8 mouse cellular contexts compared by ENCODE assay signal in genomic region chr17:45564531-45565084, GRCm38 (mm10). TPM values are rescaled to one million over a fixed set of nuclear protein-coding genes. Genes with fewer than 3 reads are reported as not detected.
DNase-seq lines count a peak whose midpoint lies in the region; ATAC-seq and TF ChIP-seq lines count a peak whose summit lies in the region.

No protein-coding gene starts in this region.

- in situ Hi-C loops in CH12.LX (cut with MboI; ENCODE audit: low pct_ligation_motif_present, low pct_unique_long_range_greater_than_20kb, low sequenced_read_pairs): no loop called here

- no peaks in the 10 kb centered on the region for H3K27me3 ChIP-seq in heart, adult 2 months (ENCODE audit: control insufficient read depth, insufficient read depth, low read length)
- H3K27me3 ChIP-seq in CH12.LX (replicated peaks): no peaks in the 10 kb centered on the region
- H3K27me3 ChIP-seq in forebrain, embryonic 10.5 days (ENCODE audit: poor library complexity, severe bottlenecking): no peaks in the 10 kb centered on the region
- no peaks in the 10 kb centered on the region for H3K27me3 ChIP-seq in limb, embryonic 15.5 days
- no peaks in the 10 kb centered on the region for H3K27me3 ChIP-seq in stomach, embryonic 16.5 days (ENCODE audit: control insufficient read depth, insufficient read depth, low read length)

- no peaks in the 10 kb centered on the region for H3K9me3 ChIP-seq in CH12.LX (replicated peaks; ENCODE audit: low read length)
- no peaks in the 10 kb centered on the region for H3K9me3 ChIP-seq in forebrain, embryonic 10.5 days
- no peaks in the 10 kb centered on the region for H3K9me3 ChIP-seq in limb, embryonic 15.5 days
- no peaks in the 10 kb centered on the region for H3K9me3 ChIP-seq in stomach, embryonic 16.5 days (replicated peaks; ENCODE audit: control insufficient read depth, low read length)

- dilution Hi-C loops in CH12.LX (cut with MboI; ENCODE audit: extremely low pct_ligation_motif_present, extremely low pct_unique_long_range_greater_than_20kb, low sequenced_read_pairs): no loop called here

- no peak; the same call in 1 of the 2 replicates for TF ChIP-seq RAD21 in CH12.LX (IDR thresholded peaks at IDR 0.05; ENCODE audit: low read depth, low read length)

- intact Hi-C loops in heart, adult 2 months (cut with DNase I): loop anchor here (1.0 kb wide), 1 partner anchor 8 kb away; no protein-coding TSS in a partner anchor
- intact Hi-C loops in heart, postnatal 14 days (cut with DNase I): loop anchor here (10.0 kb wide), 1 partner anchor 820 kb away; the partner anchor contains the start of gene Zfp318

- H3K4me3 ChIP-seq in heart, adult 2 months: peak overlapping the region; percentile 99
- H3K4me3 ChIP-seq in CH12.LX (replicated peaks in 1 of 3; ENCODE audit: low read depth in 2 of 3, low read length in 2 of 3, poor library complexity in 1 of 3): peak overlapping the region; percentile 75 to 87 (median 80)
- peak overlapping the region; percentile 92 for H3K4me3 ChIP-seq in forebrain, embryonic 10.5 days
- peak overlapping the region; percentile 94 for H3K4me3 ChIP-seq in limb, embryonic 15.5 days
- peak overlapping the region; percentile 96 for H3K4me3 ChIP-seq in stomach, embryonic 16.5 days (replicated peaks; ENCODE audit: low read length)

- no peak for TF ChIP-seq EP300 in heart, adult 2 months (IDR thresholded peaks at IDR 0.05; ENCODE audit: insufficient read depth, low read depth, low read length)
- no peak for TF ChIP-seq EP300 in CH12.LX (IDR thresholded peaks at IDR 0.05; ENCODE audit: low read length)

- peak overlapping the region; percentile 93 for H3K9ac ChIP-seq in heart, adult 2 months (ENCODE audit: low read depth, low read length)
- peak overlapping the region; percentile 89 for H3K9ac ChIP-seq in CH12.LX (ENCODE audit: insufficient read depth, low read depth)
- peak overlapping the region; percentile 87 for H3K9ac ChIP-seq in limb, embryonic 15.5 days
- peak overlapping the region; percentile 98 for H3K9ac ChIP-seq in stomach, embryonic 16.5 days (ENCODE audit: low read length)

- WGBS in heart, adult 2 months: 22% methylated on average over 17 of the region's 18 CpGs
- WGBS in forebrain, embryonic 10.5 days: 13% methylated on average over 18 of the region's 18 CpGs
- 11% methylated on average over 18 of the region's 18 CpGs for WGBS in limb, embryonic 15.5 days
- 6% methylated on average over 18 of the region's 18 CpGs for WGBS in stomach, embryonic 16.5 days

- H3K36me3 ChIP-seq in heart, adult 2 months (ENCODE audit: control insufficient read depth, insufficient read depth, low read length): peaks cover 9% of the 10 kb centered on the region
- peaks cover 58 to 74% of the 10 kb centered on the region in 2 experiments for H3K36me3 ChIP-seq in CH12.LX (replicated peaks in 1 of 2; ENCODE audit: control insufficient read depth in 1 of 2, insufficient read depth in 1 of 2, low read length in 1 of 2)
- H3K36me3 ChIP-seq in forebrain, embryonic 10.5 days (replicated peaks): peaks cover 47% of the 10 kb centered on the region
- peaks cover 41% of the 10 kb centered on the region for H3K36me3 ChIP-seq in limb, embryonic 15.5 days
- H3K36me3 ChIP-seq in stomach, embryonic 16.5 days (ENCODE audit: control insufficient read depth, insufficient read depth, low read length): peaks cover 26% of the 10 kb centered on the region

- 0 out of 2 replicates have a peak, but pooled peaks have one; percentile 6 for ATAC-seq in limb, embryonic 15.5 days (ENCODE audit: insufficient number of reproducible peaks, low FRiP score, low TSS enrichment, low read depth)
- no peak for ATAC-seq in stomach, embryonic 16.5 days (ENCODE audit: insufficient read depth, low FRiP score)

- peaks cover 3% of the 10 kb centered on the region for H3K4me1 ChIP-seq in heart, adult 2 months (ENCODE audit: control insufficient read depth, insufficient read depth, low read length)
- H3K4me1 ChIP-seq in CH12.LX (ENCODE audit: control insufficient read depth in 1 of 2, insufficient read depth in 2 of 2): peaks cover 43 to 74% of the 10 kb centered on the region in 2 experiments
- H3K4me1 ChIP-seq in forebrain, embryonic 10.5 days: peaks cover 59% of the 10 kb centered on the region
- H3K4me1 ChIP-seq in limb, embryonic 15.5 days: peaks cover 36% of the 10 kb centered on the region
- H3K4me1 ChIP-seq in stomach, embryonic 16.5 days (ENCODE audit: control insufficient read depth, insufficient read depth, low read length): peaks cover 15% of the 10 kb centered on the region

- H3K27ac ChIP-seq in heart, adult 2 months: peak overlapping the region; percentile 86
- H3K27ac ChIP-seq in CH12.LX (ENCODE audit: insufficient read depth, low read depth): peak overlapping the region; percentile 98
- peak overlapping the region; percentile 96 for H3K27ac ChIP-seq in forebrain, embryonic 10.5 days
- peak overlapping the region; percentile 88 for H3K27ac ChIP-seq in limb, embryonic 15.5 days
- H3K27ac ChIP-seq in stomach, embryonic 16.5 days (ENCODE audit: low read length): peak overlapping the region; percentile 84

- DNase-seq in heart, adult 2 months: no peak
- DNase-seq in heart, postnatal 14 days: no peak
- DNase-seq in CH12.LX (ENCODE audit: extremely low read depth): no peak
- no peak for DNase-seq in forebrain, embryonic 10.5 days (ENCODE audit: extremely low spot score, low spot score)
- no peak for DNase-seq in urinary bladder, postnatal 14 days (ENCODE audit: low spot score)
- no peak for DNase-seq in lung, postnatal 14 days

- TF ChIP-seq POLR2A in heart, adult 2 months (IDR thresholded peaks at IDR 0.05; ENCODE audit: insufficient read depth, low read depth, low read length): no peak
- no peak for TF ChIP-seq POLR2A in CH12.LX (IDR thresholded peaks at IDR 0.05; ENCODE audit: low read depth, low read length)

- TF ChIP-seq CTCF in heart, adult 2 months (IDR thresholded peaks at IDR 0.05): no peak
- no peak for TF ChIP-seq CTCF in CH12.LX (conservative IDR thresholded peaks at IDR 0.05 in 1 of 2, IDR thresholded peaks at IDR 0.05 in 1 of 2; ENCODE audit: low read depth in 2 of 2, low read length in 2 of 2)

- no peaks in the 10 kb centered on the region for H3K79me2 ChIP-seq in heart, adult 2 months (replicated peaks; ENCODE audit: control insufficient read depth, insufficient read depth, low read length)
- H3K79me2 ChIP-seq in CH12.LX (replicated peaks; ENCODE audit: control insufficient read depth, extremely low read depth, insufficient read depth, poor library complexity, severe bottlenecking): peaks cover 36% of the 10 kb centered on the region

- peak overlapping the region; percentile 83 for H3K4me2 ChIP-seq in CH12.LX (ENCODE audit: insufficient read depth, low read depth, poor library complexity, severe bottlenecking)
- peak overlapping the region; percentile 93 for H3K4me2 ChIP-seq in limb, embryonic 15.5 days
- H3K4me2 ChIP-seq in stomach, embryonic 16.5 days (ENCODE audit: low read depth, low read length): peak overlapping the region; percentile 98

RNA-seq across cellular contexts. Expression of gene Slc35b2, which starts 0.9 kb away (rescaled TPM):
- 10 to 100 TPM; 23.4 to 24.0 TPM for total RNA-seq in heart, adult 2 months (2021)
- 45.1 and 49.2 TPM in 2 replicates for polyA plus RNA-seq in heart, adult 2 months (2012; rRNA removed)
- 10 to 100 TPM; 28.8 to 29.9 TPM for total RNA-seq in heart, postnatal 14 days (2021)
- 59.5 and 73.9 TPM in 2 replicates for total RNA-seq in CH12.LX (2012; rRNA removed)
- 89.3 and 101 TPM in 2 replicates for total RNA-seq in CH12.LX (2014; rRNA removed)
- 54.1 and 57.2 TPM in 2 replicates for polyA plus RNA-seq in CH12.LX (2012; ENCODE audit: insufficient read length, low read depth)
- polyA plus RNA-seq in forebrain, embryonic 10.5 days (2016; fragmentation: Nextera tagmentation; extraction: Ambion mirVana): 114 and 117 TPM in 2 replicates
- 139 and 142 TPM in 2 replicates for polyA plus RNA-seq in limb, embryonic 15.5 days (2015; fragmentation: Nextera tagmentation; extraction: Ambion mirVana)
- 115 and 117 TPM in 2 replicates for polyA plus RNA-seq in stomach, embryonic 16.5 days (2015; fragmentation: Nextera tagmentation; extraction: Ambion mirVana)

RNA-seq across cellular contexts. Expression of gene Hsp90ab1, which starts 8.5 kb away (rescaled TPM):
- total RNA-seq in heart, adult 2 months (2021): 1,000 to 10,000 TPM; 1,183 to 1,319 TPM
- 464 and 736 TPM in 2 replicates for polyA plus RNA-seq in heart, adult 2 months (2012; rRNA removed)
- 100 to 1,000 TPM; 897 to 986 TPM for total RNA-seq in heart, postnatal 14 days (2021)
- total RNA-seq in CH12.LX (2012; rRNA removed) (1,180 and 1,205 TPM in 2 replicates), CH12.LX (2014; rRNA removed) (607 and 790 TPM in 2 replicates)
- polyA plus RNA-seq in CH12.LX (2012; ENCODE audit: insufficient read length, low read depth): 4,858 and 5,122 TPM in 2 replicates
- 2,210 and 2,220 TPM in 2 replicates for polyA plus RNA-seq in forebrain, embryonic 10.5 days (2016; fragmentation: Nextera tagmentation; extraction: Ambion mirVana)
- 1,467 and 1,497 TPM in 2 replicates for polyA plus RNA-seq in limb, embryonic 15.5 days (2015; fragmentation: Nextera tagmentation; extraction: Ambion mirVana)
- 1,400 and 1,468 TPM in 2 replicates for polyA plus RNA-seq in stomach, embryonic 16.5 days (2015; fragmentation: Nextera tagmentation; extraction: Ambion mirVana)

RNA-seq across cellular contexts. Expression of gene Nfkbie, which starts 9.1 kb away (rescaled TPM):
- total RNA-seq in heart, adult 2 months (2021): 1 to 10 TPM; 1.1 TPM
- 1.6 and 2.2 TPM in 2 replicates for polyA plus RNA-seq in heart, adult 2 months (2012; rRNA removed)
- 1 to 10 TPM; 1.5 to 2.1 TPM for total RNA-seq in heart, postnatal 14 days (2021)
- total RNA-seq in CH12.LX (2012; rRNA removed) (91.5 and 136 TPM in 2 replicates), CH12.LX (2014; rRNA removed) (87.4 and 90.0 TPM in 2 replicates)
- 76.6 and 78.7 TPM in 2 replicates for polyA plus RNA-seq in CH12.LX (2012; ENCODE audit: insufficient read length, low read depth)
- polyA plus RNA-seq in forebrain, embryonic 10.5 days (2016; fragmentation: Nextera tagmentation; extraction: Ambion mirVana): 6.6 and 6.9 TPM in 2 replicates
- polyA plus RNA-seq in limb, embryonic 15.5 days (2015; fragmentation: Nextera tagmentation; extraction: Ambion mirVana): 5.9 and 6.1 TPM in 2 replicates
- 4.2 and 4.4 TPM in 2 replicates for polyA plus RNA-seq in stomach, embryonic 16.5 days (2015; fragmentation: Nextera tagmentation; extraction: Ambion mirVana)

RNA-seq across cellular contexts. Expression of gene Tmem151b, which starts 15.1 kb away (rescaled TPM):
- under 1 TPM in 1 of 2 experiments, not detected in 1; 0.07 TPM for total RNA-seq in heart, adult 2 months (2021)
- polyA plus RNA-seq in heart, adult 2 months (2012; rRNA removed): 0.04 and 0.06 TPM in 2 replicates
- total RNA-seq in heart, postnatal 14 days (2021): under 1 TPM; 0.07 to 0.49 TPM
- total RNA-seq in CH12.LX (2012; rRNA removed) (0.42 and 0.50 TPM in 2 replicates), CH12.LX (2014; rRNA removed) (0.12 and 0.30 TPM in 2 replicates)
- 0.53 and 0.72 TPM in 2 replicates for polyA plus RNA-seq in CH12.LX (2012; ENCODE audit: insufficient read length, low read depth)
- polyA plus RNA-seq in forebrain, embryonic 10.5 days (2016; fragmentation: Nextera tagmentation; extraction: Ambion mirVana): 4.8 and 6.3 TPM in 2 replicates
- 2.9 and 4.7 TPM in 2 replicates for polyA plus RNA-seq in limb, embryonic 15.5 days (2015; fragmentation: Nextera tagmentation; extraction: Ambion mirVana)
- 2.1 and 2.2 TPM in 2 replicates for polyA plus RNA-seq in stomach, embryonic 16.5 days (2015; fragmentation: Nextera tagmentation; extraction: Ambion mirVana)

RNA-seq across cellular contexts. Expression of gene Slc29a1, which starts 34.8 kb away (rescaled TPM):
- 10 to 100 TPM; 80.3 to 84.6 TPM for total RNA-seq in heart, adult 2 months (2021)
- 160 and 184 TPM in 2 replicates for polyA plus RNA-seq in heart, adult 2 months (2012; rRNA removed)
- total RNA-seq in heart, postnatal 14 days (2021): 10 to 100 TPM; 75.0 to 80.7 TPM
- total RNA-seq in CH12.LX (2012; rRNA removed) (58.4 and 66.9 TPM in 2 replicates), CH12.LX (2014; rRNA removed) (69.2 and 72.1 TPM in 2 replicates)
- 74.2 and 88.0 TPM in 2 replicates for polyA plus RNA-seq in CH12.LX (2012; ENCODE audit: insufficient read length, low read depth)
- polyA plus RNA-seq in forebrain, embryonic 10.5 days (2016; fragmentation: Nextera tagmentation; extraction: Ambion mirVana): 70.3 and 76.3 TPM in 2 replicates
- 120 and 140 TPM in 2 replicates for polyA plus RNA-seq in limb, embryonic 15.5 days (2015; fragmentation: Nextera tagmentation; extraction: Ambion mirVana)
- polyA plus RNA-seq in stomach, embryonic 16.5 days (2015; fragmentation: Nextera tagmentation; extraction: Ambion mirVana): 85.3 and 90.0 TPM in 2 replicates
